Mouse (Mus musculus) stomach, postnatal 0 days (tissue): ENCODE results near the gene 1700028K03Rik.

ENCODE experiments used
- CTCF ChIP-seq: IDR thresholded peaks from 2 replicates; pipeline ENCODE4 v1.5.1; 2016; ENCODE audit warnings: antibody characterized with exemption, low read depth, mild to moderate bottlenecking, moderate library complexity
- EP300 ChIP-seq: optimal IDR thresholded peaks from 2 replicates; pipeline ENCODE3; 2016; ENCODE audit warnings: antibody characterized with exemption

DNA sequence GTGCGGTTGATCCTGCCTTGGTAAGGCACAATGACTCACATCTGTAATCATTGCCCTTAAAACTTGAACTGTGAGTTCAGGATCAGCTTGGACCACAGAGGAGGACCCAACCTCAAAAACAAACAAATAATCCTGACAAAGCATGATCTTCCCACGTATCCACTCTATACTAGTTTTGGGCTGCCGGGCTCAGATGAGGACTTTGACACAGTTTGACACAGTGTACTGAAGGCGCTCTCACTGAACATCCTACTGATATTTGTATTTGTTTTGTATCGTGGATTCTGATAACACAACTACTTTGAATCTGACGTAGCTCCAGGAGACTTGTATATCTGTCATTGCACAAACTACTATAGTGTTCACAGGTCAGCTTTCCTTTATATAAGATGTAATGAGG lies 13.1 kb upstream of the 1700028K03Rik start:
- TF ChIP-seq CTCF (no peak), EP300 (no peak)
